Mouse (Mus musculus) 3T3-L1 (cell line): Measurements from ENCODE around the gene Lasp1.
"Not testable (repeated sequence)": the region's sequence is repeated elsewhere in the genome, so short reads cannot be mapped to it uniquely, and the experiment has no call there.

Source experiments
- DNase-seq: peaks from one replicate; pipeline ENCODE4 v3.0.0-alpha.2; 2015; ENCODE audit warnings: low read depth, low spot score

Lasp1 gene

DNA sequence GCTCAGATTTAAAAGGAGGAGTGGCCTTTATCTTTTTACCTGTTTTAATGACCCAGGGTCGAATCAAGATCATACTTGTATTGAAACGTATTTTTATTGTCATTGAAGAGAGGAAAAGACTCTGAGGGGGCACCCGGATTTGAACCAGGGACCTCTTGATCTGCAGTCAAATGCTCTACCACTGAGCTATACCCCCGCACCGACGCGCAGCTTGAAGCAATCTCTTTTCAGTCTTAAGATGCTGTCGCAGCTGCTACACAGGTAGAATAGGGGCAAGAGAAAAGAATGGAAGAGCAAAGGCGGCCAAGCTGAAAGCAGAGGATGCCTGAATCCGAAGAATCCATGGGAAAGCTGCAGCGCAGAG lies at the start of gene Lasp1:
Gene Lasp1, plus strand, starts transcription at position 219 of the 364 bp plus-strand sequence.
- DNase-seq: peak; percentile 92

DNA sequence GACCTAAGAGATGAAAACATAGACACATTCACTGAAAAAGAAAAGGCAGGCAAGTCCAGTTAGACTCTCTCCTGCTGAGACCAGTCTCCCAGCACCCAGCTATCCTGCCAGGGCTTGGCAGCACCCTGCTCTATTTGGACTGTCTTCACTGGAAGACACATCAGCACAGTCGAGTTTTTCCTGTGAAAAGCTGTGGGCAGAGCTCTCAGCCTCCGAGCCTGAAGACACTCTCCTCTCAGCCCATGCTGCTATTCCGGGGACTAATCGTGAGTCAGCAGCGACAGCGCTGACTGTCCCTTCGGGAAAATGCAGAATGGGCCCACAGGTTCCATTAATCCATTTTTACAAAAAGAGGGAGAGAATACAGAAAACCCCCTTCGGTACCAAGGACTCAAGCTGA lies 45.5 kb upstream of the Lasp1 start:
- no peak for DNase-seq

DNA sequence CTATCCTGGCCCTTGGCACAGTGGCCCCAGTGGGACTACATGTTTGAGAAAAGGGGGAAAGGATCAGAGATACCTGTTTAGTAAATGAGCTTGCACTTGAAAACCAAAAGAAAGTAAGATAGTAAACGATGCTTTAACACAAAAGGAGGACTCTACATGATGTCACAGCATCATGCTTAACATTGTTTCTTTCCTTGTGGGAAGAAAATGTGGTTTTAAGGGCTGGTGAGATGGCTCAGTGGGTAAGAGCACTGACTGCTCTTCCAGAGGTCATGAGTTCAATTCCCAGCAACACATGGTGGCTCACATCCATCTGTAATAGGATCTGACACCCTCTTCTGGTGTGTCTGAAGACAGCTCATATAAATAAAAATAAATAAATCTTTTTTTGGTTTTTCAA lies 40.7 kb upstream of the Lasp1 start:
- no peak for DNase-seq

DNA sequence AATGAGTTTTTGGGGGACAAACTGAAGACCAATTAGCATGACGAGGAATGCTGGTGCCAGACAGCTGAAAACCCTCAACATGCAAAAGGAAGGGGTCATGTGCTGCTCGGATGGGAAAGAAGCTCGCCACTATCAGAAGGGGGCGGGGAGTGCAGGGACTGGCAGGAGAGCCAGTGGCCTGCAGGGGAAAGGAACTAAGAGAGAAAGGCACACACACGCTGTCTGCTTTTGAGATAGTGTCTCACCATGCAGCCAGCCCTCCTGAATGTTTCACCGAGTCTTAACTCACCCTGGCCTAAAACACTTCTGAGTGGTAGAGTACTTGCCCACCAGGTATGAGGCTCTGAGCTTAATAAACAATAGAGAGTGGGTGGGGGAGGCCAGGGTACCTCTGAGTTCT lies 39.9 kb upstream of the Lasp1 start:
- DNase-seq: no peak

DNA sequence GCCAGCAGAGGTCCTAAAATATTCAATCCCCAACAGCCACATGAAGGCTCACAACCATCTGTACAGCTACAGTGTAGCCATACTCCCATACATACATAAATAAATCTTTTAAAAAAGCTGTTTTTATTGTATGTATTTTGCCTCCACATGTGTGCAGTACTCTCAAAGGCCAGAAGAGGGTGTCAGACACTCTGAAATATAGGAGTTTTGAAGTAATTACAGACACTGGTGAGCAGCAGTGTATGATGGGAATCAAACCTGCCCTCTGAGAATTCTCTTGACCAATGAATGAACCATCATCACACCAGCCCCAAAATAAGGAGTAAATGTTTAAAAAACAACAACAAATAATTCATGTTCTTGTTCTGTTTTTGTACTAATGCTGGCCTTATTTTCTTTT lies 37.2 kb upstream of the Lasp1 start:
- no peak for DNase-seq

DNA sequence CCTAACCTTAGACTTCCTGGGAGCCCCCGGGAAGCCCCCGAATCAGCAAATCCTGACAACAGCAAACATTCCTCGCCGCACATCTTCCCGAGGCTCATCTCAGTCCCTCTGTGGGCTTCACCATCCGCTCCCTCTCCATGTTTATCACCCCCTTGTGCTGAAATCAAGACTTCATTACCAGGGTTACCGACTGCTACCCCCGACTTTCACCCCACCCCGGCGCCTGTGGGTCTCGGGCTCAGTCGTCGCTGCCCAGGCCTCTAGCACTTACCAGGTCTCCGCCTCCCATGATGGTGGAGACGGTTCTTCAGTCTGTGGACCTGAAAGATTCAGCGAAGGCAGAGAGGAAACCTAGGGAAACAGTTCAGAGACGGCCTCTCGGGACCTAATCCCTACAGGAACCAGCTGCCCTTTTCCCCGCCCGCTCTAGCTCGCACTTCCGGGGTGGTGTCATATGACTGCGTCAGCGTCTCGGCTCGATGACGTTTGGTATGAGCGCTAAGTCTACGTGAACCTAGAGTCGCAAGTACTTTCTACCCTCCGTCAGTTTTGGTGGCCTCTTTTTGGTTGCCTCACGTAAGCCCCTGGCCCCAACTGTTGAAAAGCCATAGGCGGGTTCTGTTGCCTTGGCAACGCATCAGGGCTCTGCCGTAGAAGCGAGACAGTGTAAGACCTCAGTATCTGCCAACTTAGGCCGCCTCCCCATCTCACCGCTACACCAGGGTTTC lies 32.5 kb upstream of the Lasp1 start, which contains the start of gene Cwc25:
Gene Cwc25, minus strand, starts transcription at position 403 of the 728 bp plus-strand sequence.
- DNase-seq: peak; percentile 99

DNA sequence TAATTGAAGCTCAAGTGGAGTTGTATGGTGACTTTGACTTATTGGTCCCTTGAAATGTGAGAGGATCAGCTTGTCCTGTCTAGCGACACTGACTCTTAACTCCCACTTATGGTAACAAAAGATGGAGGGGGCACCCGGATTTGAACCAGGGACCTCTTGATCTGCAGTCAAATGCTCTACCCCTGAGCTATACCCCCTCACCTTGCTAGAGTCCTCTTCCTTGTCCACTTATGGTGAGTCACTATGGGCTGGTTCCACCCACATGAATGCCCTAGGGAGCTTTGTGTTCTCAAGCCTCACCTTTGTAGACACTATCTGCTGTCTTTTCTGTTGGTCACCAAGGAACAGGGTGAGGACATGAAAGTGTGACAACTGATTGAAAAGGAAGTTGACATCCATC lies 29.1 kb upstream of the Lasp1 start:
- peak; percentile 50 for DNase-seq

DNA sequence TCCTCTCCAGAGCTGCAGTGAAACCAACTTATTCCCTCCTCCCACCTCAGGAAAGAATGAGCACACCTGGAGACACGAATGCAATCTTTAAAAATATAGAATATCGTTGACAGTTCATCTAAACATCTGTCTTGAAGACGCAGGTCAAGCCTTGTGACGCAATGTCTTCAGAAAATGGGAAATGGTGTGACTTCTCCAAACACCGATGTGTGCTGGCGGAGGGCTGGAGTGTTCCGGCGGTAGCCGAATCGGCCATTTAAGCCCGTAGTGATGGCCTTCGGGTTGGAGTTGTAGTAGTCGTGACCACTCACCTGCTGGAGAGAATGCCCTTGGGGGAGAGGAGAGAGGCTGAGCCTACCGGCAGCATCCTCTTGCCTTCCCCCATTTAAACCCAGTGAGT lies 27.4 kb upstream of the Lasp1 start:
- DNase-seq: no peak

DNA sequence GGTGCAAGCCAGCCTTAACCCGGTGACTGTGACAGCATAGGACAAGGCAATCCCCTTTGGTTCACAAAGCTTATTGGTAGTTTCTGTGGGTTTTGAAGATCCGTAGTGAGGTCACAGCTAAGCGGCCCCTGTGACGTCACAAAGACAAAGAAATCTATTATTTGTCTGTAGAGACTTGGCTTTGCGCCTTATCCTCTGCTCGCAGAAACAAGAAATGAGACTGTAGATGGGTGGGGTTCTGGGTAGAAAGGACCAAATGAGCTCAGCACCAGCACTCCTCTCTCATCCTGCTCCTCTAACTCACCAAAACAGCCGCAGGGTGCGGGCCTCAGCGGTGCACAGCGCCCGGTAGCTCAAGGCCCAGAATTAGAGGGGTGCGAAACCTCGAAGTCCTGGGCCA lies 23.6 kb upstream of the Lasp1 start:
- no peak for DNase-seq

DNA sequence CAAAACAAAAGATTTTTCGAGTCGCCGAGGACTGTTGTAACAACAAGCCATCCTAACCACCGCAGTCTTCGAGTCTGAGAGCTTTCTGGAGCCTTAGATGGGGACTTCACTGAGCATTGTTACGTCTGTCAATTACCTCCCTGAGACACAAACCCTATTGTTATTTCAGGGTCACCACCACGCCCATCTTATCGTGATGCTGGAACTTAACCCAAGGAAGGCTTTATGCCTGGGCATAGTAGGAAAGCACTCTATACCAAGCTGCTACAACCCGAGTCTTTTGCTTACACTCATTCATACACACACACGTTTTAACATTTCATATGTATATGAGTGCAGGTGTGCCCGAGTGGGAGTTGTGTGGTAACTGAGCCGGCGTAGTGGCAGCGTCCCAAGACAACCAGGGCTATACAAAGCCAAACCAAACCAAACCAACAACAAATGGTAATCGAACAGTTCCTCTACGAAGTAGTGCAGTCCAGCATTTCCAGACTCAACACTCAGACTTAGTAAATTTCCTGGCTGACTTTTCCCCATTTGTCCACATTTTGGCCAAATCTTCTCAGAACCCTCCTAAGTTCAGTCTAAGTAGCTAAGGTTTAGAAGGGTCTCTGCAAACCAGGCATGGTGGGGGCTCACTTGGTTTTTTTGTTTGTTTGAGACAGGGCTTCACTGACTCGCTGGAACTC lies 22.8 kb upstream of the Lasp1 start, which contains the start of gene 1700001P01Rik:
Gene 1700001P01Rik, minus strand, starts transcription at position 111 of the 689 bp plus-strand sequence.
- no peak for DNase-seq

DNA sequence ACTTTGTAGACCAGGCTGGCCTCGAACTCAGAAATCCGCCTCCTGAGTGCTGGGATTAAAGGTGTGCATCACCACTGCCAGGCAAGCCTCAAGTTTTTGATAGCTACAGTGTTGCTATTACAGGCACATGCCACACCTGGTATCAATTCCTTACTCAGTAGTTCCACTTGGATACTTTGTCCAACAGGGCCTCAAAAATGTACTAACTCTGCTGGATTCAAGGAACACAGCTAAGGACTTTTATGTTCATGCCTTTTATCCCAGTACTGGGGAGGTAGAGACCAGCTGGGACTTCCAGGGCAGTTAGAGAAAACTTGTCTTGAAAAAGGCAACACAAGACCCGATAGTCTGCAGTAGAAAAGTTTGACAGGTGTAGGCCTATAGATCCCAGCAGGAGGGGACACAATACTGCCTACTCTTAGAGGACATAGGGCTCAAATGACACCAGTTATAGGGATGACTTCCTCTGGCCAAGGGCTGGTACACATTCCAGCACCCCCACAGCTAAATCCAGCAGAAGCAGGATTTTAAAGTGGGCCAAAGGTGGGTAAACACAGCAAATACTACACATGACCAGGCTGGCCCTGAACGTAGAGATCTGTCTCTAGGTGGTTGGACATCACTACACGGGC lies 22.2 kb upstream of the Lasp1 start:
- no peak for DNase-seq

DNA sequence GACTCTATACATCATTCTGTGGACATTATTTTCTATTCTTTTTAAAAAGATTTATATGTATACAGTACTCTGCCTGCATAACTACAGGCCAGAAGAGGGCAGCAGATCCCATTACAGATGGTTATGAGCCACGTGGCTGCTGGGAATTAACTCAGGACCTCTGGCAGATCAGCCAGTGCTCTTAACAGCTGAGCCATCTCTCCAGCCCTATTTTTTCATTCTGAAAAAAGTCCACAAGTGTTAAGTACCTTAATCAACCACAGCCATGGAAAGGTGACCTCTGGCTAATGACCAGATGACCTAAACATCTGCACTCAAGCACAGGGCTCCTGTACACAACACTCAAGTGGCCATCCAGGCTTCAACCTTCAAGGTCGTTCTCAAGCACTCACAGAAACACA lies 21.7 kb upstream of the Lasp1 start:
- peak; percentile 82 for DNase-seq

DNA sequence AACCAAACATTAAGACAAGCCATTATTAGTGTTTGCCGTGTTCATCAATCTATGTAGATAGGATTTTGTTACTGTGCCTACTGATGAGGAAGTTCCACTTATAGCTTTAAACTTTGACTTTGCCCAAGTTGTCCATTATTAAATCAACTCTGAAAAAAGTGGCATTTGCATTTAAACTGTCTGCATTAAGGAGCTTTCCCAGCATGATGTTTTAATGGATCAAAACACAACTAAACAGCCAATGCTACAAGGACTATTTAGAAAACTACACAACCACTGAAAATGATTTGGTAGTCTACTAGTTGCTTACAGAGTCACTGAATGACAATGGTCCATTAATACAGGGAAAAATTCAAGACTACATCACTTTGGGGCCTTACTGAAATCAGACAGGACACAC lies 19.9 kb upstream of the Lasp1 start:
- DNase-seq: no peak

DNA sequence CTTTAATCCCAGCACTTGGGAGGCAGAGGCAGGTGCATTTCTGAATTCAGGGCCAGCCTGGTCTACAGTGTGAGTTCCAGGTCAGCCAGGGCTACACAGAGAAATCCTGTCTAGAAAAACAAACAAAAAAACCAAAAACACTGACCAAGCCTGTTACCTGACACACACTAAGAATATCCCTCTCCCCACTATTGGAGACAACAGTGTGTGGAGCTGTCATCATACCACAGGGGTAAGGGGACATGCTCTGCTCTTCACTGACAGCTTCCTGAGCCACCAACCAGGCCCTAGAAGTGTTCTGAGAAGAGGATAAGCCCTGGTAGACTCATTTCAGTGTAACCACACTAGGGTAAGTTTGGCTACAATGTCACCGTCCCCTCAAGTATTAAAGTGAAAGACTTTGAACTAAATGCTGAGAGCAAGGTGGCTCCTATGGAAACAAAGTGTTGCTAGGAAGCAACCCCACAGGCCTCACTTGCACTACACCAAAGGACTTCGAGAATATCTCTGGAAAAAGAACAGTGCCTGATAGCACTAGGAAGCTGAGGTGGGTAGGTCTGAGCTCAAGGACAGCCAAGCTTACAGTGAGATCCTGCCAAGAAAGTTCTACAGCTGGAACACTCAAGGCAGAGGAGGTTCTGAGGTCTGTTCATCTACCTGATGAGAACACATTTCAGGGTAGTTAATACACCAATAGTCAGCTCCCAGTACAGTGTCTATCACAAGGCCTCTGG lies 18.7 kb upstream of the Lasp1 start:
- DNase-seq: no peak

DNA sequence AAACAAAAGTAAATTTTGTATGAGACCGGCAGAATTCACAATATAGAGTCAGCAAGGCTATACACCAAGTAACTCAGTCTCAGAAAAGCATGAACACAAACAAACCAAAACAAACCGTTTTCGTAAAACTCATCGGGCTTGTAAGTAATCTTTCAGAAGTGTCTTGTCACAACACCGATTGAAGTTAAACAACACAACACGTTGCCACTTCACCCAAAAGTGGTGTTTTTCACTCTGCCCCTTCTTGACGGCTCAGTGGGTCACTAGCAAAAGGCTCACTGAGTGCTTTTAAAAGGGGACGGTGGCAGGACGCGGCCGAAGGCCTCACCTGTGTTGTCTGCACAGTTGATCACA lies 17.3 kb upstream of the Lasp1 start:
- DNase-seq: no peak

DNA sequence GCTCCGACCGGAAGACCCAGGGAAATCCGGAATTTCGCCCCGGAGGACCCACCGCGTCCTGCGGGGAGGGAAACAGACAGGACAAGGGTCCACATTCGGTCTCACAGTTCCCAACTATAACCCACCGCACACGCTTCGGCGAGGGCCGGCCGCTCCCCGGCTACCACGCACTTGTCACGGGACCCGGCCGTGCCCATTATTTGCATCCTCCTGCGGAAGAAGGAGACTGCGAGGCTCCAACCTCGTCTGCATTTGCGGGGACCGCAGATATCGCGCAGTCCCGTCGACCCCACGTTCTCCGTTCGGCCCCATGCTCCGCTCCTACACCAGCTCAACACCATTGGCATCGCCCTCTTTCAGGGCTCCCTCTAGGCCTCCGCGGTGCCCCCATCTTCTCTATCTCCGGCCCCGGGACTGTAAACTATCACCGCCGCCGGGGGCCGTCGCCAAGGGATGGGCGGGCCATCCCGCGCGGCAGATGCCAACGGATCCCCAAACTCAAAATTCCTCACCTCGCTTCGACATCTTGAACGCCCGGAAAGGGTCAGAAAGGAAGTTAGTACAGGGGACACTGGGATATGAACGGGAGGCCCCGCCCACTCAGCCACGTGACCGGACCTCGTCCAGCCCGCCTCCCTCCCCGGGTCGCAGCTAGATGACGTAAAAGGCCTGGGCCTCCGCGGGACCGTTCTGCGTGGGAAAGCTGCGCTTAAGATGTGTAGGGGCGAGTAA lies 16.8 kb upstream of the Lasp1 start, which contains the start of gene Rpl23:
Gene Rpl23, minus strand, starts transcription at position 606 of the 732 bp plus-strand sequence.
- peak; percentile 98 for DNase-seq

DNA sequence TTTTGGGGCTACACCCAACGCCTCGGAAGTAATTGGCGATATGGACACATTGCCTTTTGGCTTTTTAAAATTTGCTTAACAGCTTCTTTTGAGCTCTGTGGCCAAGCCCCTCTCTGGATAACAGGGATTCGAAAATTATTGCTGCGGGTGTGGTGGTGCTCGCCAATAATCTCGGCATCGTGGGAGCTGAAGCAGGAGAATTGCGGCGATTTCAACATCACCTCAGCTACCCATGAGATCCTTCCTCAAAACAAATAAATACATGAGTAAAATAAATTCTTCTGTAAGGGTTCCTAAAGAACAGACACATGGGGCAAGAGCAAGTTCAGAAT lies 16.3 kb upstream of the Lasp1 start:
- DNase-seq: no peak

DNA sequence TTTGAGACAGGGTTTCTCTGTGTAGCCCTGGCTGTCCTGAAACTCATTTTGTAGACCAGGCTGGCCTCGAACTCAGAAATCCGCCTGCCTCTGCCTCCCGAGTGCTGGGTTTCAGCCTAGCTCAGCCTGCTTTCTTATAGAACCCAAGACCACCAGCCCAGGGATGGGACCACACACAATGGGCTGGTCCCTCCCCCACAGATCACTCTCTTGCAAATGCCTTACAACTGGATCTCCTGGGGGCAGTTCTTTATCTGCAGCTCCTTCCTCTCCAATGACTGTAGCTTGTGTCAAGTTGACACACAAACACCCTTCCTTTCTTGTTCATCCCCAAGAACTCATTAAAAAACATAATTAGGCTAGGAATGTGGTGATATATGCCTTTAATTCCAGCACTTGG lies 10.8 kb upstream of the Lasp1 start:
- no peak for DNase-seq

DNA sequence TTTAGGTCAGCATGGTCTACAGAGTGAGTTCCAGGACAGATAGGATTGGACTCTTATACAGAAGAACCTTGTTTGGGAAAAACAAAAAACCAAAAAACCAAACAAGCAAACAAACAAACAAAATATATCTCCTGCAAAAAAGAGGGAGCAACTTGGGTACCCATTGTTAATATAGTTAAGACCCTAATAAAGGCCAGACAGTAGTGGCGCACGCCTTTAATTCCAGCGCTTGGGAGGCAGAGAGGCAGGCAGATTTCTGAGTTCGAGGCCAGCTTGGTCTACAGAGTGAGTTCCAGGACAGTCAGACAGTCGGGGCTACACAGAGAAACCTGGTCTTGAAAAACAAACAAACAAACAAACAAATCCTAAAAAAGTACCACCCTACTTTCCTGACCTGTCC lies 9.1 kb upstream of the Lasp1 start:
- no peak for DNase-seq

DNA sequence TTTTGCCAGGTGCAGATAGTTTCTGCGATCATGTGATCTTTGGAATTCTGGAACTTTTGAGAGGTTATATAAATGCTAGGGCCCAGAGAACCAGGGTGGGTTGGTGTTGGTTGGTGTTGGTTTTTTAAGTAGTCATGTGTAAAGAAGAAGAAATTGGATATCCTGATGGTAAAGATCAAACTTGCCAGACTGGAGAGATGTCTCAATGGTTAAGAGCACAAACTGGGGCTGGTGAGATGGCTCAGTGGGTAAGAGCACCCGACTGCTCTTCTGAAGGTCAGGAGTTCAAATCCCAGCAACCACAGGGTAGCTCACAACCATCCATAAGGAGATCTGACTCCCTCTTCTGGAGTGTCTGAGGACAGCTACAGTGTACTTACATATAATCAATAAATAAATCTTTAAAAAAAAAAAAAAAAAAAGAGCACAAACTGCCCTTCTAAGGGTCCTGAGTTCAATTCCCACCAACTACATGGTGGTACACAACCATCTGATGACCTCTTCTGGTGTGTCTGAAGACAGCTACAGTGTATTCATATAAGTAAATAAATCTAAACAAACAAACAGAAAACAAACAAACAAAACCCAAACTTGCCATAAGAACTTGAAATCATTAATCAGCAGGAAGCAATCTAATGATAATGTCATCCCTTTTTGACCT lies 7.9 kb upstream of the Lasp1 start:
- not testable (repeated sequence) for DNase-seq

DNA sequence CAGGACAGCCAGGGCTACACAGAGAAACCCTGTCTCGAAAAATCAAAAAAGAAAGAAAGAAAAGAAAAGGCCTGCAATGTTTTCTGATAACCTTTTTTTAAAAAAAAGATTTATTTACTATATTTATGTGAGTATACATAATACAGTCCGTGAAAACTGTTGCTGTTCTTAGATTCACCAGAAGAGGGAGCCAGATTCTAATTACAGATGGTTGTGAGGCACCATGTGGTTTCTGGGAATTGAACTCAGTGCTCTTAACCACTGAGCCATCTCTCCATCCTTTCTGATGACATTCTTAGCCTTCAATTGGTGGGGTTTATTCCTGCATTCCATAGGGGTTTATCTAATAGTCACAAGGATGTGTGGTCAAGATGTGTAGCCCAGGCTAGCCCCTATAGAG lies 5.6 kb upstream of the Lasp1 start:
- DNase-seq: peak; percentile 94
